Mouse (Mus musculus): ENCODE data around the gene Rec114. TPM values are rescaled to one million over a fixed set of nuclear protein-coding genes. Genes with fewer than 3 reads are reported as not detected.

The Rec114 gene
- total RNA-seq, 2 experiments from 2014 or later, result 0.59 TPM; not detected in 1

- no peak for DNase-seq
These were observed 81.8 kb downstream of the Rec114 start for GRCm38 (mm10) chr9:58662007-58662406.

- no peak for DNase-seq
These were observed 83.1 kb downstream of the Rec114 start for GRCm38 (mm10) chr9:58660673-58661072.

GRCm38 (mm10) chr9:58659989-58660388, 83.8 kb downstream of the Rec114 start:
- no peak for DNase-seq

- no peak for DNase-seq
These were observed 84.4 kb downstream of the Rec114 start for GRCm38 (mm10) chr9:58659331-58659730.

- DNase-seq, result no peak
These were observed 85.0 kb downstream of the Rec114 start for GRCm38 (mm10) chr9:58658596-58659309.

- no peak for DNase-seq
These were observed 85.8 kb downstream of the Rec114 start for GRCm38 (mm10) chr9:58657735-58658512.

- no peak for DNase-seq
These were observed 86.9 kb downstream of the Rec114 start for GRCm38 (mm10) chr9:58656824-58657223.

GRCm38 (mm10) chr9:58656396-58656795, 87.4 kb downstream of the Rec114 start:
- DNase-seq, result no peak

- DNase-seq, result no peak
These were observed 89.3 kb downstream of the Rec114 start for GRCm38 (mm10) chr9:58654494-58654893.

GRCm38 (mm10) chr9:58651993-58652392, 91.8 kb downstream of the Rec114 start:
- no peak for DNase-seq

- no peak for DNase-seq
These were observed 94.5 kb downstream of the Rec114 start for GRCm38 (mm10) chr9:58649265-58649626.

- DNase-seq, result no peak
These were observed 95.1 kb downstream of the Rec114 start for GRCm38 (mm10) chr9:58648406-58649264.

GRCm38 (mm10) chr9:58630441-58630840, 113.3 kb downstream of the Rec114 start:
- DNase-seq, result no peak

- DNase-seq, result no peak
These were observed 116.6 kb downstream of the Rec114 start for GRCm38 (mm10) chr9:58627197-58627596.

- DNase-seq, result no peak
These were observed 120.8 kb downstream of the Rec114 start for GRCm38 (mm10) chr9:58623009-58623408.

GRCm38 (mm10) chr9:58615064-58615938, 128.5 kb downstream of the Rec114 start:
- DNase-seq, result no peak

- no peak for DNase-seq
These were observed 130.0 kb downstream of the Rec114 start for GRCm38 (mm10) chr9:58613790-58614189.
